Mouse (Mus musculus) adrenal gland, postnatal 4 days (tissue): ENCODE results near the gene Tgm3. TPM values are rescaled to one million over a fixed set of nuclear protein-coding genes. Genes with fewer than 3 reads are reported as not detected.

Experiments
- DNase-seq, 2 experiments: peaks; one replicate each; pipeline ENCODE4 v3.0.0; 2021 to 2022; ENCODE audit warnings: low spot score in 2 of 2, mixed read lengths in 2 of 2
- long read RNA-seq, 2 experiments: library from polyadenylated mRNA; stranded (forward); transcript quantifications; one replicate each; pipeline ENCODE4 v2.0.0; 2021
- total RNA-seq, 2 experiments: library from RNA; stranded (reverse); gene quantifications; 2 replicates each; pipeline ENCODE4 v1.2.3; 2021

The Tgm3 gene
- under 1 TPM; 0.14 to 0.17 TPM for total RNA-seq
- long read RNA-seq, experiment 1: 0 reads
- long read RNA-seq, experiment 2: 0 reads

DNA sequence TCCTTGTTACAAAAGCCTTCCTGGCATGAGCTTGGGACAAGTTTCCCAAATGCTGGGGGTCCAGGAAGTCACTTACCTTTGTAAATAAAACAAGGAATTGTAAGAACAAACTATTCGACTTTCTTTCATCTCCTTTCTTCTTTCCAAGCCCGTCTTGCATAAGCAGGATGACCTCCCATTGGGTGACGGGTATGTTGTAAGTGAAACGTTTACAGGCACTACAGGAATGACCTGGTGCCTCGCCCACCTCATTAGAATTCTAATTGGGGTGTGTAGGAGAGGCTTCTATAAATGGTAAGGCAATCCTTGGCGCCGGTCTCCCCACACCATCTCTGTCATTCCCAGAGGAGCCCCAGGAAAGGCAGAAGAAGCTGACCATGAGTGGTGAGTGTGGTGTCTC is at the start of gene Tgm3:
Gene Tgm3 (plus strand): TSS at position 324 of the 400 bp plus-strand sequence.
- no peak for DNase-seq

DNA sequence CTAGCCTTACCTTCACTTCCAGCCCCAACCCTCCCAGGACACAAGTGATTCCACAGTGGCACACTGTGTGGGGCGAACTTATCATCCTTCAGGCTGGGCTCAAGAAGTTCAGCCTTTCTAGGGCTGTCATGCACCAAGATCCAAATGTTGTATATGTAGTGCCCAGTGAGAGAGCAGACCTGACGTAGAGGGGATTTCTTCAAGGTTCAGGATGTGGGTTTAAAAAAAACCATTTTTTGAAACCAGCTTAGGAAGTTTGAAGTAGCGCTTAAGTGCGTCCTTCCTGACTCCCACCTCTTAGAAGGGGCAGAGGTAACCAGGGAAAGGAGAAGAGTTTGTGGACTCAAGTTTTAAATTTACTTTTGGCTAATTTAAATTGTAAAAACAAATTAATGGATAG is 31.5 kb upstream of the Tgm3 start:
- DNase-seq: no peak

DNA sequence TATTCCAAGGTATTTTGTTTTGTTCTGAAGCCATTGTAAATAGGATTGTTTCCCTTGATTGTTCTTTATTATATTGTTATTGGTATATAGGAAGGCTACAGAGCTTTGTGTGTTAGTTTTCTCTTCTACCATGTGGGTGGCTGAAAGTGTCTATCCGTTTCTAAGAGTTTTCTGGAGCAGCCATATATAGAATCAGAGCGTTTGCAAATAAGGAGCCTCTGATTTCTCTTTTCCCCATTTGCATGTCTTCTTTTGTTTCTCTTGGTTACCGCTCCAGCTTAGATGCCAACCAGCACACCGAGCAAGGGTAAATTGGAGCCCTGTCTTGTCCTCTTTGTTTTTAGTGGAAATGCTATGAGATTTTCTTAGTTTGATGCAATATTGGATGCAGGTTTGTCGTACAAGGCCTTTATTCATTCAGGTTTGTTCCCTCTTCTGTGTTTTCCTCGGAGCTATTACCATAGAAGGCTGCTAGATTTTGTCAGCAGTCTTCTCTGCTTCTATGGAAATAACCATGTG is 24.6 kb upstream of the Tgm3 start:
- DNase-seq: no peak

DNA sequence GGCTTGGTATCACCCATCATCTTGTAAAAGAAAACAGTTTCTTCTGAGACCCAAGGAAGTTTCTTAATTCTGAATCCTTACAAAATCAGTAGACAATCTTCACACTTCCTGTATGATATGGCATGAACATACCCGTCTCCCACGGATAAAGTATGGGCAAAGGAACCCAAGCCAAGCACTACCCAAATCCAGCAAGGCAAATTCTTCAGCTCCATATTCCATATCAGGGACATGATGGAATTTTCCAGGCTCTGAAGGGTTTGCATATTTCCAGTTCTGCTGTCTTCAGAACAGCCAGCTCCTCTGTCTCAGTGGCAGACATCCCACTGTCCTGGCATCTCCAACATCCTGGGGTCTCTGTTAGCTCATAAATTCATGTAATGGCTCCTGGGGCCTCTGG is 22.5 kb upstream of the Tgm3 start:
- no peak for DNase-seq

DNA sequence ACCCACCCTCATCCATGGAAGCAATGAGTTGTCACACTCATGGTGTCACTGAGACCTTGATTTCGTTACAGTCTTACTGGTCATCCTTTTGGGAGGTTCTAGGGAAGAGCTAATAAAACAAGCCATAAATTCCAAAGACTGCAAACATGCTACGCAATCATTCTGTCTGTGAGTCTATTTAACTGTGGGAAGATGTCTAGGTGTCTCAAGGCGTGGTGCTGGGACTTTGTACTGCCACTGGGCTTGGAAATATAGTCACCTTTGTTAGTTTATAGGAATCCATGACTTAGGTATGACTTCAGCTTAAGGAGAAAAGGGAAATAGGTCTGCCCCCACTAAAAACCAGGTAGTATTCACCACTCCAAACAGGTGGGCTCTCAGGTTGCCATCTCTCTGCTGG is 17.7 kb upstream of the Tgm3 start:
- no peak for DNase-seq

DNA sequence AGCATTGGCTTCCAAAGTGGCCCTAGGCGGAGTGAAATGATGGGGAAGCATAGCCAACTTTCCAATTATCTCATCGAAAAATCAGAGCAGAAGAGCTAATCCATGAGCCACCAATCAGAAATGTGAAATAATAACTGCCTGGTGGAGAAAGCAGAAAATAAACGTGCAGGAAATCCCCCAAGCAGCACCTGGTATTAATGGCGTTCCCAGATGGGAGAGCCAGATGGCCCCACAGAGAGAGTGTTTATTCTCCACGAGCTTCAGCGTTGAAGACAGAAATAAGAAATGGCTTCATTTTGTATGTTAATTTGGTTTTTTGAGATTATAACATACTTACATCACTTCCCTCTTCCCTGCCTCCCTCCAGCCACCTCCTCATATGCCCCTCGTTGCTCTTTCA is 13.7 kb upstream of the Tgm3 start:
- no peak for DNase-seq

DNA sequence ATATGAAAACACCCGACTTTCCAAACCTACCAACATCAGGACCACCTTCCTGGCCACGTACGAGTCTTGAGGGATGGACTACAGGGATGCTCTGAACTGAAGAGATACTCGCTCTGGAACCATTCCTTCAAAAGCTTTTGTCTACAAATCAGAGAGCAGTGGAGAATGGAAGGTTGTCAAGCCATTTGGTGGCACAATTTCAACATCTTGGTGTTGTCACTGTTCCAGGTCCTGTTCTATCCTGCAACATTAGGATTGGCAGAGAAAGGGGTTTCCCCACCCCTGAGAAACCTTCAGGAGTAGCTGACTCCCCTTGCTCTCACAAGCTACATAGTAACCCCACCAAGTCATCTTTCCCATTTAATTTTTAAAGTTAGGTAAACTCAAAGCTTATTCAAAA is 12.9 kb upstream of the Tgm3 start:
- no peak for DNase-seq

DNA sequence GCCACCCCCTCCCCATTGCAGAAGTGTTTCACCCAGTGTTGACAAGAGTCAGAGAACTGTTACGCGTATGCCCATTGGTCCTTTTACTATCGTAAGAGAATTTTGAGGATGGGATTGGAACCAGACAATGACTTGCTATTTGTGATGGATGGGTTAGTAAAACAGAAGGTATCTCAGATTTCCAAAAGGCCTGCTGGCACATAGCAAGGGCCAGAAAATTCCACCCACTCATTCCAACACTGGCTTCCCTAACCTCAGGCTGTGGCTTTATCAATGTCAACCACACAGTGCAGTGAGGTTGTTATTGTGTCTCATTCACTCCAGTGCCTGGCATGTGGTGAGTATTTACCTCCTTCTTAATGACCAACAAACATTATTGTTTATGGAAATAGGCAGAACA is 11.5 kb upstream of the Tgm3 start:
- no peak for DNase-seq

DNA sequence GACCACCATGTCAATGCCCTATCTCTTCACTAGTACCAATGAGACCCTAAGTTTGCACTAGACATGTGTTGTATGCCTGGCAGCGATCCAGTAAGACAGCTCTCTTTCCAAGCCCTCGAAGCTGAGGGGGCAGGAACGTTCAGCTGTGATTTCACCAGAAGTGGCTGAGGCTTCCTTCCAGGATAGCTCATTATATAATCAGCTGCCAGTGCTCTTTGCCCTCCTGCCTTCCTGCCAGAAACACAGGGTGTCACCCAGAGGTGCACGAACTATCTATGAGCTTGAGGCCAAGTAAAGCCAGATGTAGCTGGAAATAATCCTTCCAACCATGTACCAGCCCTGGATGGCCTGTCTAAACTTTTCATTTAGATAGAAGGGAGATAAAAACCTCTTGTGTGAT is 8.1 kb upstream of the Tgm3 start:
- DNase-seq: no peak

DNA sequence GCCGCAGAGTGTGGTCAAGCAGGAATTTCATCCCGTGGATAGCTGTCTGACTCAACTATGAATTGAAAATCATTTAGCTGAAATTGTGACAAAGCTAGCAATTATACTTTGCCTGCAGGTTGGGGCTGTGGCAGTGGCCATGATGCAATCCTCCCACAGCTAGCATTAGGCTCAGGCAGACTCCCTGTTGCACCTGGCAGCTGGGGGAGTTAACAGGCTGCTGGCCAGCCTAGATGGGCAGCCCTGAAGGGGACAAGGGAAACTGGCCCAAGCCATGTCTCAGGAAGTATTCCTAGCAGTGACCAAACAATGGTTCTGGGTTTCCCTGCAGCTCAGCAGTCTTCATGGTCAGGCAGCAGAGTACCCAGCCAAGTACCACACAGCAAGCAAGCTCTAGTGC is 2.8 kb upstream of the Tgm3 start:
- no peak for DNase-seq

DNA sequence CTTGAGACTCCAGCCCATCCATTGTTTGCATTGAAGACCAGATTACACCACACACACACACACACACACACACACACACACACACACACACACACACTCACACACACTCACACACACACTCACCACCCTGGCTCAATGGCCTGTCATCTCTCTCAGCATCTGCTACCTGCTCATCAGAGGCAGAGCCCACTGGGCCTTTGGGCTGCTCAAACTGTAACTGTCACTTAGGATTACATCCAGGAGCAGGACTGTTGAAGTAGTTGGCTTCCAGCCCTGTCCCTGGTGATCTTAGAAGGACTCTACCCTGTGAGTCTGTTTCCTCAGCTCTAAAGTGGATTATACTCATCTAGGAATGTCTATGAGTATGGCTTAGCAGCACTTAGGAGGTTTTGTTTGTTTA is 1.5 kb downstream of the Tgm3 start:
- no peak for DNase-seq

DNA sequence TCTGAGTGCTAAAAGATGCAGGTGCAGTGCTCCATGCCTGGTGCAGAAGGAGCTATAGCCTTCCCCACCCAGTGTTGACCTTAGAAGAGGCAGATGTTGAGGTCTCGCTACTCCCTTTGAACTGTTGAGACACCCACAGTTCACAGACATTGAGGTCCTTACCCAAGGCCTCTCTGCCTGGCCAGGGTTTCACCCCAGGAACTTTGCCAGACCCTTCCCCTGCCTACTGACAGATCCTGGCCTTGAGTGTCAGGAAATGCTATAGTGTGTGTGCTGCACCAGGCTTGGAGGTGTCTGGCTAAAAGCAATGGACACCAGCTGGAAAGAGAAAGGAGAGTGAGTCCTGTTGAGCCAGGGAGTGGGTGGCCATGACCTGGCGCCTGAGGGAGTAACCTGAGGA is 3.0 kb downstream of the Tgm3 start:
- no peak for DNase-seq

DNA sequence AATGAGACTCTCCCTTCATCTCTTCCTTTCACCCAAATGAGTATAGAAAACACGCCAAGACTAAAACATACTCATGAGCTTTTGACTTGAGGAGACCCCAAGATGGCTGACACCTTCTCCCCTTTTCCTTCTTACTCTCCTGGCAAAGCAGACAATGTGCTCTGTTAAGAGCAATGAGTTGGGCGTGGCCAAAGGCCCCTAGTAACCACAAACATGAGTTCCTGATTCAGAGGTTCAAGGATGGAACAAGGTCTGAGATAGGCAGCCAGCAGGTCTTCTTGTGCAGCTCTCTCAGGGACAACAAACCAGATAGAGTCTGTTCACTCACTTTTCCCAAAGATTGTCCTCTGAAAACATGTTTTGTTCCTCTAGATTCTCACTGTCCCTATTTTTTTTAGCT is 5.9 kb downstream of the Tgm3 start:
- DNase-seq: no peak

DNA sequence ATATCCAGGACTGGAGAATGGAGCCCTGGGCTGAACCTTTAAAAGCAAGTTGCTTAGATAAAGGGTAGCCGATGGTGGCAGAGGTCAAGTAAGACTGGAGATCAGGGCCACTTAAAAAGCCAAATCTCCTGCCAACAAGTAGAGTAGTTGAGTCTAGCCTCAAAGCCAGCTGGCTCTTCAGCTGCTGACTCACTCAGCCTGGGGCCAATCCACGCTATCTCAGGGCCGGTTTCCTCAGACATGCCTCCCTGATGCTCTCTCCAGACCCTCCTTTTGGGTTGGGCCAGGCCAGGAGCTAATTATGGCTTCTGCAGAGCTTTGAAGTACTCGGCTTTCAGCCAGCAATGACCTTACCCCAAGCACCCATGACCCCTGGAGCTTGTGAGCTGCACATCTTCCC is 15.7 kb downstream of the Tgm3 start:
- no peak for DNase-seq

DNA sequence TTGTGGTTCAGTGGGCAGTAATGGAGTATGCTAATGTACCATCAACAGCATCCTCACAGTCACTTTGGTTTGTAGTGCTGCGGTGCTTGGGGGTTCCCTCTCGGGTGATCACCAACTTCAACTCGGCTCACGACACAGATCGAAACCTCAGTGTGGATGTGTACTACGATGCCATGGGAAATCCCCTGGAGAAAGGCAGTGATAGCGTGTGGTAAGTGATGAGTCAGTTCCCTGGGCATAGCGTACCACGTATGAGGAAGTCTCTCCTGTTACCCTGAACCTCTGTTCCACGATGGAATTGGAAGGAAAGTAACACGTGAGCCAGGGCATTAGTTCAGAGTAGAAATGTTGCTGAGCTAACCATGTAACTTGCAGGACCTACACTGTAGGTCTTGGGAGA is 17.7 kb downstream of the Tgm3 start:
- no peak for DNase-seq

DNA sequence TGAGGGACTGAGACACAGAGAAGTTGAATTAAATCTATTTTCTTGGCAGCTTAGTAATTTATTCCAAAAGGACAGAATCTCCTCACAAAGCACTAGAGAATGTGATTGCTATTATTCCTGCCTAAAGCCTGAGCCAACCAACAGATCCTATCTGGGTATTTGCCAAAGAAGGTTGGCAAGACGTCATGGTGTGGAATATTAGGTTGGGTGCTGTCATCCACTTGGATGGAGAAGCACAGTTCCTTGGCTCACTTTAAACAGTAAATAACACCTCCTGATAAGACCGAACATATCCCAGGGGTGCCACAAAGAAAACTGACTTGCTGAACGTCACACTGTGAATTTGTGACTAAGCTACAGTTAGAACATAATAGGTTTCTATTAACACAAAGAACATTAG is 20.5 kb downstream of the Tgm3 start:
- no peak for DNase-seq

DNA sequence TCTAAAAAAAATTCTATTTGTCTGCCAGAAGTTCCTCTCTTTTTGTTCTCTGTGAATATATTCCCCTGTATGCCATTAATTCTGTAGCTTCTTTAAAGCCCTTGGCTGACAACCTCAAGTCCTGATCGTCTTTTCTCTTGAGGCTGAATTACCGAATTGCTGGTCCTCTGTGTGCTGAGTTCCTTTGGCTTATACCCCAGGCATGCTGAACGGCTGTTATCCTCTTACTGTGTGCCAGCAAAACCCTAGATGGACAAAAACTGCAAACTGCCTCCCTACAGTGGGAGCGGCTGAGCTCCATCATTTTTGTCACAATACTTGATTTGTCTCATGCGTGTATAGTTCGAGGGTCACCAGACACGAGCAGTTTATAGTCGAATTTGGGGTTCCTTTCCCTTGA is 24.7 kb downstream of the Tgm3 start:
- no peak for DNase-seq

DNA sequence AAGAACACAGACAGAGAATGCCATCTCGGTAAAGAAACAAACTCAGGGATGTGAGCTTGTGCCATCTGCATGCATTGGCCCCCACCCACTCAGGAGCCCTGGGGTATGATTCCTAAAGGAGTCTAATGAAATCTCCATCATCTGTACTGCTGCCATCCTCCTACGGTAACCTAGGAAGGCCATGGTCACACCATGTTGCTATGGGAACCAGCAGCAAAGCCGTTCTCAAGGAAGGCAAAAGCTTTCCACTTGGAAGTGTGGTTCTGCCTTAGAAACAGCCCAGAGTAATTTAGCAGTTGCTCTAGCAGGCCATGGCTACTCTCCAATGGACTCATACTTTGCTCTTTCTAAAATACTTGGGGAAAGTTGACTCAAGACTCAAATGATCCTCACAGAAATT is 26.8 kb downstream of the Tgm3 start:
- DNase-seq: no peak

DNA sequence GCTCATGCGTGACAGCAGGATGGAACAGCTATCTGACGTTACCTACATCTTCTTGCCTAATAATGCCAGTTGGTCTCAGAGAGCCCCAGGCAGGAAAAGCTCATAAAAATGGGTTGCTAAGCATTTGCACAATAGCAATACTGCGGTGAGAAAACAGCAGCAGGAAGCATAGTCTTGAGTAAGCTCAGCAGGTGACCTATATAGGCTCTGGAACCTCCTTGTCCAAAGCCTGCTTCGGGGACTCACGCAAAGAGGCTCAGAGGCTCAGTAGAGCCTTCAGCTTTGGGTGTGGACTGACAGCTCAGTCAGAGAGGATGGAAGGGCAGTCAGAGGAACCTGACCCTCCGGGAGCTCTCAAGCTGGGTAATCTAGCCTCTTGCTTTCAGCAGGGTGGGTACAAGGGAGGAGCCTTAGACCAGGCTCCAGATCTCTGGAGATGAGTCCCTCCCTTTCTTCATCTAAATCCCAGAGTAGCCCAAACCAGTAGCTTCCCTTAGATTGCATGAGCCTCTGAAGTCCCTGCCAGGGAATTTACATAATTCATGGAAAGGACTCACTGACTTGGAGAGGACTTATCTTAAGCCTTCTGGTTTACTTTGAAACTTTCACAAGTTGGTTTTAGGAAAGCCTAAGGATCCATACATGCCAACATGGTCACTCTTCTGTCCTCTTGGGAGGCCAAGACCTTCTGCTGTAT is 28.2 kb downstream of the Tgm3 start:
- DNase-seq: no peak

DNA sequence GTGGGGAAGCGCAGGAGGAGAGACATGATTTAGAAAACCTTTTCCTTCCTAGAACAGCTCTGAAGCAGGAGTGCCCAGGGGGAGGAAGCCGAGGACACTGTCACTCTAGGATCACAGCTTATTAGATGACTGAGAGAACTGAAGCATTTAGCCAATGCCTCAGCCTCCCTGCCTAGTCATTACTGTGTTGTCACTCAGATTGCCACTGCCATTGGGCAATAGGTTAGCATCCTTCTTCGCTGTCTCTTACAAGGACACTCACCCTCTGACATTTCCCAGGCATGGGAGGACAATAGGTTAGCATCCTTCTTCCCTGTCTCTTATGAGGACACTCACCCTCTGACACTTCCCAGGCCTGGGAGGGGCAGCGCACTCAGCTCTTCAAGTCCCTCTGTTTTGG is 31.7 kb downstream of the Tgm3 start:
- no peak for DNase-seq

DNA sequence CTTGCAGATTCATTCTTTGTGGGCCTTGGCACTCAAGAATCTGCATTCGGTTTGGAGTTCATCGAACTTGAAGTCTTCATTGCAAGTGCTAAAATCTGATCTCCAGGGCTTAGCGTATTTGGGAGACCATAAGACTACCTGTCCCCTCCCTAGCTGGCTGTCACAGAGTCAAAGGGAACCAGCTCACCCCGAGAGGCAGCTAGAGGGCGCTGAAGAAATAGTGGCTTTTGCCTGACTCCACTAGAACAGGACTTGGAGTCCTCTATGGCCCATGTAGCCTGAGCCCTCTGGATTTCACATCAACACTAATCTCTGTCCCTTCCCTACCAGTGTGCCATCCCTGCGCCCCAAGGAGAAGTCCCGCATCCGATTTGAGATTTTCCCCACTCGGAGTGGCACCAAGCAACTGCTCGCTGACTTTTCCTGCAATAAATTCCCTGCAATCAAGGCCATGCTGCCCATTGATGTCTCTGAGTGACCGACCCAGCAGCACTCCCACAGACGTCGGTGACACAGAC is 35.8 kb downstream of the Tgm3 start:
- DNase-seq: no peak

DNA sequence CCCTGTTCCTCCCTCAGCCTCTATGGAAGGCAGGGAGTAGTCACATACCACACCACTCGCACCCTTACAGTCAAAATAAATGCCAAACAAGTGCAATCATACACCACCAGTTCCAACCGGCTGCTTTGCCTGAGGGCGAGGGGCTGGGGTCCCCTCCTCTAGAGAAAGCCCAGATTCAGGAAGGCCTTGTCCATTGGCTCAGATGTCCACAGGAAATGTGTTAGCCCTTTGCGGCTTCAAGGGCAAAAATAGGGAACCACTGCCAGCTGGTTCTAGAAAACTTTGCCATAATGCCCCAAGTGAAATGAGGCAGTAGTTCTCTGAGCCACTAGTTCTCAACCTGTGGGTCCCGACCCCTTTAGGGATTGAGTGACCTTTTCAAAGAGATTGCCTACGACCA is 36.6 kb downstream of the Tgm3 start:
- DNase-seq: no peak

DNA sequence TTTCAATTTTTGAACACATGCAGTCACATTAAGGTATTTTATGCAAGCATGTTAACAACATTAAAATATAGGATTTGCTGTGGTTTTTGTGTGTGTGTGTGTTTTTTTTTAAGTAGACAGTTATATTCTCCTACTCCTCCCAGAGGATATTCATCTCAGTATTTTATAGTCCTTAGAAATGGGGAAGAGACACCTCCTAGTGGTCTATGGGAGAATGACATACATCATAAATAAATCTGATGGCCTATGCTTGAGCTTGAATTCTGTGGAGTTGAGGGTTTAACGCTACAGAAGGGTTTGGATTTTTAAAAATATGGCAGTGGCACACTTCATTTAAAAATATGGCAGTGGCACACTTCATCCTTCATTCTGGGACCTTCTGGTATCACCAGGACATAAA is 46.0 kb downstream of the Tgm3 start:
- DNase-seq: no peak
